Mouse (Mus musculus) midbrain, embryonic 11.5 days (tissue): Measurements from ENCODE around the gene Zfp951. TPM values are rescaled to one million over a fixed set of nuclear protein-coding genes. Genes with fewer than 3 reads are reported as not detected.

ENCODE experiments used
- polyA plus RNA-seq: library from polyadenylated mRNA; unstranded; fragments of >200 nt; fragmentation: Nextera tagmentation; extraction: Ambion mirVana; gene quantifications from 2 replicates; pipeline ENCODE4 v1.2.1, GENCODE M21; 2014

Zfp951 gene
- polyA plus RNA-seq, 1 experiment from 2014 or later, result 3.1 TPM

Other genes with a start within 250 kb of the Zfp951 start
- gene Abcg3, start 122.6 kb upstream of the Zfp951 start, polyA plus RNA-seq, result 0.45 and 0.51 TPM in 2 replicates